Mouse (Mus musculus) cerebellum, adult 8-10 months (tissue): ENCODE measurements around the gene Uncx.
A peak's percentile ranks its signal among the peaks of the same experiment; 100 is the strongest.

ENCODE experiments used
- DNase-seq: peaks from one replicate; pipeline ENCODE4 v3.0.0; 2022

The Uncx gene

GRCm38 (mm10) chr5:139543650-139544270 is 466 bp downstream of the Uncx start:
- peak; percentile 91 for DNase-seq

- DNase-seq = peak; percentile 70
Observed at GRCm38 (mm10) chr5:139544271-139545135, 1.2 kb downstream of the Uncx start.

- no peak for DNase-seq
Observed at GRCm38 (mm10) chr5:139545221-139545620, 1.9 kb downstream of the Uncx start.

DNA sequence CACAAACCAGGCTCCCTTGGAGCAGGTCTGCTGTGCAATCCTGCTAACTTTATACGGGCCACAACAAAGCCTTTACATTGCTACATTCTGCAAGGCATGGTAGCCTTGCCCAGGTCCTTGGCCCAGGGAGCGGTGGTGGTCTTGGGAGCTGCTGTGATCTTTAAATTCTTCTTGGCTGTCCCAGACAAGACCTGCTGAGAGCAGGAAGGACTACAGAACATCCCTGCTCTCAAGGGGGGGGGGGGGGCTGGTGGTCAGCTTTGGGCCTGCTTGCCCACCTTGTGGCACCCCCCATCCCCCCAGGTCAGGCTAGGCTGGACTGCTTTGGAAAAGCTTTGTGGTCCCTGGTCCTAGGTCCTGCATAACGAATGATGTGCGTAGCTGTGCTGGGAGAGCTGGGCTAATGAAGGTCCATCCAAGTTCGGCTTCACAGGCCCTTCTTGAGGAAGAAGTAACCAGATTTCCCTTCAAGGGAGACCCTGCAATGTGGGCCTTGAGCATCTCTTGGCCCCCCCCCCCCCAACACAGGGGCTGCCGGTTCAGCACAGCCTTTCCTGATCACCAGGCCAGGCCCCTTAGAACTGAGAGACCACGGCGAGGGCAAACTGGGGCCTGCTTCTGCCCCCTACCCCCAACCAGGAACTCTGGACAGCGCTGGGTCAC is 2.5 kb downstream of the Uncx start:
- DNase-seq = no peak

DNA sequence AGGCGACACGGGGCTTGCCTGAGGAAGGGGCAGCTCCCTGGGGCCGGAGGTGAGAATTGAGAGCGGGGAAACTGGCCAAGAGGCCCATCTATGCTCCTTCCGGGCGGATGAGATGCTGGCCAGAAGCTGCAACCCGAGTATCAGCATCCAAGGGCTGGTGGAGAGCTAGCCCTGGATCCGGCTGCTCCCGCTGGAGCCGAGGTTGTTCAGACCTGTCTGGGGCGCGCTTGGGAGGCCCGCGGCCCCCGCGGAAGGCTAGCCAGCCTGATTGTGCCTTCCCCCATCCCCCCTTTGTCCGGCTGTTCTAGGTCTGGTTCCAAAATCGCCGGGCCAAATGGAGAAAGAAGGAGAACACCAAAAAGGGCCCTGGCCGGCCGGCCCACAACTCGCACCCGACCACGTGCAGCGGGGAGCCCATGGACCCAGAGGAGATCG is 3.1 kb downstream of the Uncx start:
- no peak for DNase-seq

DNA sequence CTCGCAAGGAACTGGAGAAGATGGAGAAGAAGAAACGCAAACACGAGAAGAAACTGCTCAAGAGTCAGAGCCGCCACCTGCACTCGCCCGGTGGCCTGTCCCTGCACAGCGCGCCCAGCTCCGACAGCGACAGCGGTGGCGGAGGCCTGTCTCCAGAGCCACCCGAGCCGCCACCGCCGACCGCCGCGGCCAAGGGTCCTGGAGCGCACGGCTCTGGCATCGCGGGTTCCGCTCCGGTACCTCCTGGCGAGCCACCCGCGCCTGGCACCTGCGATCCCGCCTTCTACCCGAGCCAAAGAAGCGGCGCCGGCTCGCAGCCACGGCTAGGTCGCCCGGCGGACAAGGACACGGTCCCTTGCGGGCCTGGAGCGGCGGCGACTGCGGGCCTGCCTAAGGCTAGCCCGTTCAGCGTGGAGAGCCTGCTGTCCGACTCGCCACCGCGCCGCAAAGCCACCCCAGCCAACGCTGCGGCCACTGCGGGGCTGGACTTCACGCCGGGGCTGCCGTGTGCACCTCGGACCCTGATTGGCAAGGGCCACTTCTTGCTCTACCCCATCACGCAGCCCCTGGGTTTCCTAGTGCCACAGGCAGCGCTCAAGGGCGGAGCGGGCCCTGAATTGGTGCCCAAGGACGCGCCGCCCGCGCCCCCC is 3.6 kb downstream of the Uncx start:
- peak; percentile 70 for DNase-seq

- peak; percentile 56 for DNase-seq
Observed at GRCm38 (mm10) chr5:139547421-139547931, 4.2 kb downstream of the Uncx start.

DNA sequence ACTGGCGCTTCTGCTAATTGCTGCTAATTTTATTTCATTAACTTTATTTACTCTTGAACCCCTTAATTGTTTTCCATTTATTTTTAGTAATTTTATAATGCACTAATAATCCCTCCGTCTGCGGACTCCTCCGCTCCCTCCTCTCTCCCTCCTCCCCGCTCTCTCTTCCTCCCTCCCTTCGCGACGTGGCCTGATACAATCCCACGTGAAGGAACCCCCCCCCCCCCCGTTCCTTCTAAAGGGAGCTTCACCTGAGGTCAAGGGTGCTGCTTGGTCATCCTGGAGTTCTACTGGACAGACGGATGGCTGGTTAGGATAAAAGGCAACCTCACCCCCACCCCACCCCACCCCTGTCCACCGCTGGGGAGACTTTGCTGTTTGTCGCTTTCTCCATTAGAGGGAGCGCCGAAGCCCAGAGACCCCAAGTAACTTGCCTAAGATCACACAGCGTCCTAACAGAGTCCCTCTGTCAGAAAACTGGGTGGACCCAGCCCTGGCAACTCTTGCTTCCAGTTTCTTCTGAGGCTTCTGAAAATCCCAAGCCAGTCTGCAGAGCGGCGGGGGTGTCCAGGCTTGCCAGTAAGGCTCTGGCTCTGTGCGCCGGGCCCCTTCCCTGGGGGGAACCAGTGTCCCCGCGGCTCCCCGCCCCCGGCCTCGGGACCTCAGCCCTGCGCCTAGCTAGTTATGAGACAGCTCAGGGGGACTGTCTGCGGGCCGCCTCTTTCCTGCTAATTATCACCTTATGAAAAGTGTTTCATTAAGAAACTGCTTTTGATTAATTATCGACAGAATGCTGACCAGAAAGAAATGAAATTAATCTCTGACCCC is 10.4 kb downstream of the Uncx start:
- no peak for DNase-seq

- no peak for DNase-seq
Observed at GRCm38 (mm10) chr5:139554478-139555335, 11.4 kb downstream of the Uncx start.

GRCm38 (mm10) chr5:139555476-139556115 is 12.3 kb downstream of the Uncx start:
- no peak for DNase-seq

DNA sequence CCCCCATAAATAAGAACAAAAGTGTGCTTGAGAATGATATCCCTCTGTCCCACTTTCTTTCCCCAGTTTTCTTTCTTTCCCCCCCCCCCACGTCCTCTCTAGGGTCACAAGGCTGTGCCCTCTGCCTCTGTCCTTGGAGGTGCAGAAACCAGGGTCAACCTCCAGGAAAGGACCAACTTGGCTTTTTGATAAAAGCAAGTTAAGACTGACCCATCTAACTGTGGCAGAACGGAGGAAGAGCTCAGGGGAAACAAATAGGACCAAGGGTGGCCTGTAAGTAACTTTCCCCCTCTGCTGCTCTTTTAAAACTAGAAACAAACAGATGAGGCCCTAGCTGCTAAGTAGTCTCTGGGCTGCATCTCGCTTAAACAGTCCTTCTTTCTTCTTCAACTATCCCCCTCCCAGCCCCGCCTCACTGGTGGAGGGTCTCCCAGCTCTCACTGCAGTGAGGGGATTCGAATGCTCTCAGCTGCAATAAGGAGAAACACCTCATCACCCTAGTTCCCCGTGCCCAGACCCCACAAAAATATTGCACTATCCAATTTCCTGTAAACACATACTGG is 12.9 kb downstream of the Uncx start:
- no peak for DNase-seq

- no peak for DNase-seq
Observed at GRCm38 (mm10) chr5:139557079-139557478, 13.8 kb downstream of the Uncx start.

- no peak for DNase-seq
Observed at GRCm38 (mm10) chr5:139557531-139558467, 14.5 kb downstream of the Uncx start.

DNA sequence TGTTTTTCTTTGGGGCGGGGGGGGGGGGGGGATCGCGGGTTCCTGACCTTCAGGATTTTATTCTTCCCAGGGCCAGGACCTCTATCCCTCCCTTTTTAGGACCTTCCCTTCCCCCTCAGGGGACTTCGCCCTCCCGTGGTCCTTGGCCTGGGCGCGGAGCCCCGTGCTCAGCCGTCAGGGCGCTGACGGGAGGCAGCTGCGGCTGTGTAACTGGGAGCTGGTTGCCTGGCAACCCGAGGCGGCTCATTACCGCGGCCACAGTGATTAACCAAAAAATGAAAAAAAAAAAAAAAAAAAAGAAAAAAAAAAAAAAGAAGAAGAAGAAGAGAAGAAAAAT is 15.1 kb downstream of the Uncx start:
- DNase-seq = no peak

DNA sequence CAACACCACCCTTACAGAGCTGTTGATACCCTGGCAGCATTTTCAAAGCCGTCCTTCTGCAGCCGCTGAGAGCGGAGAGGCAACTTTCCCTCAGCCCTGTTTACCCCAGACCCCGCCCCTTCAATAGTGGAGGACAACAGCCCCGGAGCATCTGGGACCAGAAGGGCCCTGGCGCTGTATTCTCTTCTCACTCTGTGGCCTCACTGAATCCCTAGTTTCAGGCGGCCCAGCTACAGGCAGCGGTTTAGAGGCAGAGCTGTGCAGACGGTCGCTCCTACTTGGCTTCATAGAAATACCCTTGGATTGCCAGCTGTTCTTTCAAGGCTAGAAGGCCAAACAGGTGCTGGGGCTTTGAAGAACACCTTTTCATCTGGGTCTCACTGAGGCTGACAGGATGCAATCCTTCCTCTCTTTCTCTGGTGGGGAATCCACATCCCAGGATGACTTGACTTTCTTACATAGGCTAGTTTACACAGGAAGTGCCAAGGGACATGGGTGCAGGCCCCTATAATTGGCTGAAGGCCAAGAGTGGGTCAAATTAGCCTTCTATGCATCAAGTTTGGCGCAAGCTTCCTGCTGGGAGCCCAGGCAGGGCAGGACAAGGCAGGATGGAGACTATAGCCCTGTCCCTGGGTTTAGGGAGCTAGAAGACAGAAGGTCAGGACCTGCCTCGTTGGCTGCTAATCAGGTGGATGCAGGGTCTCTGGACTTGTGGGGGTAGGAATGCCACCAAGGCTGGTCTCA is 15.8 kb downstream of the Uncx start:
- no peak for DNase-seq

GRCm38 (mm10) chr5:139559782-139560181 is 16.5 kb downstream of the Uncx start:
- DNase-seq = no peak

DNA sequence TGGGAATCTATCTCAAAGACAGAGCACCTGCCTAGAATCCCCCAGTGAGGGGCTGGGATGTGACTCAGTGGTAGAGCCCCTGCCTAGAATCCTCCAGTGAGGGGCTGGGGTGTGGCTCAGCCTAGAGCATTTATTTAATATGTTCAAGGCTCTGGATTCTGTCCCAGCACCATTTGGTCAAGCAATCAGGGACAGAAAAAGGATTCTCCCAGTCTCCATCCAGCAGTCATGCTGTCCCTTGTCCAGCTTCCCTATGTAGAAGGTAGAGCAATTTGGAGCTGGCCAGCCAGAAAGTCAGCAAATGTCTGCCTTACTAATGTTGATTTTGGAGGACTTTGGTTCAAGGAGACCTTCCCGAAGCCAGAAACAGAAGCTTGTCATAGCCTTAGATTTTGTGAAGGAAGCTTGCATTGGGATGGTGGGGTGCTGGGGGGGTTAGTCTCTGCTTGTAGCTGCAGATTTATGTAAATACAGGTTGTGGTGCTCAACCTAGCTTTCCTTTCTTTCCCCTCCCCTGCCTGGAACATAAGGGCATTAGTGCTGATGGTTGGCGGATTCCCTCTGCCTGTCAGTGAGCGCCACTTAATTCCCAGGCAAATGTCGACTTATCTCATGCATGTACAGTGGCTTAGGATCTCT is 18.2 kb downstream of the Uncx start:
- no peak for DNase-seq

DNA sequence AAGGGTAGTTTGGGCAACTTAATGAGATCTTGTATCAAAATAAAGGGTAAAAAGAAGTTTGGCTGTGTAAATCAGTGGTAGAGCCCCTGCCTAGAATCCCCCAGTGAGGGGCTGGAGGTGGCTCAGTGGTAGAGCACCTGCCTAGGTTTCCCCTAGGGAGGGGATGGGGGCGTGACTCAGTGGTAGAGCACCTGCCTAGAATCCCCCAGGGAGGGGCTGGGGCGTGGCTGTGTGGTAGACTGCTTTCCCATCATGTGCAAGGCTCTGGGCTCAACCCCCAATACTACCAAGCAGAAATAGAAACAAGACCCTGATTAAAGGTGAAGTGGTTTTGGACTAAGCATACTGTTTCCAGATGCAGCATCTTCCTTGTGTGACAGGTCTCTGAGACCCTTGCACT is 21.4 kb downstream of the Uncx start:
- DNase-seq = no peak
